Mouse (Mus musculus) G1E (cell line): ENCODE data around the gene Wdr63.

Experiments used
- CTCF ChIP-seq: IDR thresholded peaks from 2 replicates; pipeline ENCODE4 v1.5.1; 2012; ENCODE audit warnings: low read depth, low read length, inconsistent platforms, mixed read lengths
- GATA1 ChIP-seq: IDR thresholded peaks from 2 replicates; pipeline ENCODE4 v1.6.1; 2012; ENCODE audit warnings: borderline replicate concordance, low read length, inconsistent platforms, mixed read lengths
- GATA2 ChIP-seq: IDR thresholded peaks from 2 replicates; pipeline ENCODE4 v1.6.1; 2012; ENCODE audit warnings: low read depth, low read length, inconsistent platforms, borderline replicate concordance
- POLR2AphosphoS5 ChIP-seq: IDR thresholded peaks from 2 replicates; pipeline ENCODE4 v1.6.1; 2012; ENCODE audit warnings: low read depth, low read length, inconsistent platforms; ENCODE audit not compliant: insufficient replicate concordance
- TAL1 ChIP-seq: conservative IDR thresholded peaks from 2 replicates; pipeline ENCODE4 v1.6.1; 2012; ENCODE audit warnings: low read depth, low read length, inconsistent platforms, mixed read lengths

GRCm38 (mm10) chr3:146044977-146045376, 63.0 kb downstream of the Wdr63 start:
- TF ChIP-seq CTCF (no peak), GATA1 (no peak), TAL1 (no peak), GATA2 (no peak), POLR2AphosphoS5 (no peak)
